16 mouse cellular contexts compared by ENCODE assay signal in the genomic region with DNA sequence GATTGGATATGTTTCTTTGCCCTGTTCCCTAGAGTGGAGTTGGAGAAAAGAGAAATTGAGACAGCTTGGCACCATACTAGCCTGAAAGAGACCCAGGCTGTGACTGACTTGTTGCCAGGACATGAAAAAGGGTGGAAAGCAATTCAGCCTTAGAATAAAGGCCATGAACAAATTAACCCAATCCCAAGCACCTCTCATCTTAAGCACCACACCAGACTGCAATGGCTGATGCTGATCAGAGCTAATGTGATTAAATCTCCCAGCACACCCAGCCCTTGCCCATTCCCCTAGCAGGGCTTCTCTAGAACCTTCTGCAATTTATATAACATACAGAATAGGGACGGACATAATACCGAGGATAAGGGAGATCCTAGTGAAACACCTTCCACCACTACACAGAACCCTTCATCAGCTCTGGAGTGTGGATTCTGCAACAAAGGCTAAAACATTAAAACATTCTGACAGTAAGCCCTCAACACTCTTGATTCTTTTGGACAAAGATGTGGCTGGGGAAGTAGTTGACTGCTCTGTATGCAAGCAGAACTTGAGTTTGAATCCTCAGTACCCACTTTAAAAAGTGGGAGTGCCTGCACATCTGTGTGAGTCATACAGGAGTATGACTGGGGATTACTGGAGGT. TPM values are rescaled to one million over a fixed set of nuclear protein-coding genes. Genes with fewer than 3 reads are reported as not detected.
DNase-seq lines count a peak whose midpoint lies in the region; ATAC-seq and TF ChIP-seq lines count a peak whose summit lies in the region.
"Had no signal": no experiment of that assay in that cellular context is flagged by ENCODE, and none has a peak within 500 bp of the region (broad histone marks: within the 10 kb centered on the region; RNA-seq: fewer than 3 reads in every experiment).

No protein-coding gene starts in this region.

- no peaks in the 10 kb centered on the region for H3K9me3 ChIP-seq in liver, embryonic 15.5 days (replicated peaks)
- H3K9me3 ChIP-seq: forebrain, embryonic 12.5 days had no signal

- peak; percentile 46 for DNase-seq in heart, adult 11 months
- DNase-seq in heart, postnatal 25 days (ENCODE audit: low spot score), result no peak
- DNase-seq in adipocyte (ENCODE audit: low spot score), result peak; percentile 71
- DNase-seq in left cerebral cortex, adult 11 months (ENCODE audit: low spot score), result no peak
- DNase-seq in right cerebral cortex, postnatal 14 days, result no peak
- no peak for DNase-seq in kidney, adult 9 months
- DNase-seq: cerebellum, adult 18-20 months; gastrocnemius, postnatal 14 days; lung, postnatal 36 days; right cerebral cortex, adult 18-20 months had no signal

- ATAC-seq in liver, embryonic 15.5 days (ENCODE audit: insufficient read depth), result no peak
- ATAC-seq: hindbrain, embryonic 16.5 days; midbrain, embryonic 16.5 days had no signal

- H3K36me3 ChIP-seq in C2C12 (ENCODE audit: control insufficient read depth, insufficient read depth), result peaks cover 40% of the 10 kb centered on the region
- H3K36me3 ChIP-seq in liver, embryonic 15.5 days (replicated peaks), result peaks cover 34% of the 10 kb centered on the region

- H3K4me2 ChIP-seq in liver, embryonic 15.5 days, result no peak overlapping the region
- H3K4me2 ChIP-seq: forebrain, embryonic 12.5 days had no signal

- peaks cover 59% of the 10 kb centered on the region for H3K4me1 ChIP-seq in liver, embryonic 15.5 days (replicated peaks)

- H3K9ac ChIP-seq in liver, embryonic 15.5 days, result no peak overlapping the region
- H3K9ac ChIP-seq: forebrain, embryonic 12.5 days had no signal

- H3K79me2 ChIP-seq in C2C12 (ENCODE audit: control insufficient read depth, insufficient read depth), result peaks cover 38% of the 10 kb centered on the region

- no peak overlapping the region for H3ac ChIP-seq in C2C12 (ENCODE audit: control insufficient read depth, insufficient read length, low read depth)

- no peaks in the 10 kb centered on the region for H3K27me3 ChIP-seq in C2C12 (ENCODE audit: control insufficient read depth, insufficient read depth, insufficient read length)
- no peaks in the 10 kb centered on the region for H3K27me3 ChIP-seq in liver, embryonic 15.5 days
- H3K27me3 ChIP-seq: forebrain, embryonic 12.5 days had no signal

- WGBS in liver, embryonic 15.5 days (ENCODE audit: insufficient replicate concordance), result 17% methylated on average over 2 of the region's 2 CpGs

- H3K27ac ChIP-seq in liver, embryonic 15.5 days (replicated peaks), result peak overlapping the region; percentile 45
- H3K27ac ChIP-seq: forebrain, embryonic 12.5 days; kidney, postnatal 0 days had no signal

- no peak overlapping the region for H3K4me3 ChIP-seq in C2C12 (ENCODE audit: insufficient read depth, poor library complexity, severe bottlenecking)
- no peak overlapping the region for H3K4me3 ChIP-seq in liver, embryonic 15.5 days (replicated peaks)
- H3K4me3 ChIP-seq: forebrain, embryonic 12.5 days had no signal

- peaks cover 30% of the 10 kb centered on the region for H3K79me3 ChIP-seq in C2C12 (ENCODE audit: low read depth)

- TF ChIP-seq CTCF in C2C12 (IDR thresholded peaks at IDR 0.05; ENCODE audit: control insufficient read depth, insufficient read depth, insufficient read length), result no peak

- intact Hi-C loops in heart, postnatal 25 days (cut with DNase I), result no loop called here

TF ChIP-seq in C2C12, 6 proteins besides CTCF, POLR2A, EP300 and RAD21:
- TF ChIP-seq FOSL1 (IDR thresholded peaks at IDR 0.05; ENCODE audit: insufficient read depth, low read length, poor library complexity, severe bottlenecking) (peak; percentile 2), MAX (IDR thresholded peaks at IDR 0.05) (no peak)

RNA-seq across cellular contexts. Expression of gene Rps12, which starts 4.1 kb away (rescaled TPM):
- total RNA-seq in heart, postnatal 25 days (2021), result 100 to 1,000 TPM; 173 to 245 TPM
- polyA plus RNA-seq in C2C12 (2012; fragmentation: generic; extraction: Trizol), result 6,760 TPM
- polyA plus RNA-seq in liver, embryonic 15.5 days (2015; fragmentation: Nextera tagmentation; extraction: Ambion mirVana), result 118 and 126 TPM in 2 replicates

RNA-seq across cellular contexts. Expression of gene Slc18b1, which starts 13.8 kb away (rescaled TPM):
- total RNA-seq in heart, postnatal 25 days (2021), result 10 to 100 TPM in 1 of 2 experiments, 1 to 10 TPM in 1; 8.6 to 10.2 TPM
- 7.3 TPM for polyA plus RNA-seq in C2C12 (2012; fragmentation: generic; extraction: Trizol)
- polyA plus RNA-seq in liver, embryonic 15.5 days (2015; fragmentation: Nextera tagmentation; extraction: Ambion mirVana), result 1.4 and 1.7 TPM in 2 replicates

Comparison
In these comparisons a context has a peak if more than half of its experiments do, and no peak if none do; other contexts are left out.
1. DNase-seq: peak in heart, adult 11 months (single experiment) and adipocyte (single experiment); none in heart, postnatal 25 days (single experiment), left cerebral cortex, adult 11 months (single experiment), right cerebral cortex, postnatal 14 days (single experiment) and kidney, adult 9 months (single experiment).
2. RNA of gene Rps12, which starts 4.1 kb away (polyA plus RNA-seq): 6,760 TPM in C2C12 (single experiment); 118 to 126 TPM in liver, embryonic 15.5 days; every median in the first group is over 10 times any median in the second.